Mouse (Mus musculus): ENCODE data around the gene Mbip.

The Mbip gene

DNA sequence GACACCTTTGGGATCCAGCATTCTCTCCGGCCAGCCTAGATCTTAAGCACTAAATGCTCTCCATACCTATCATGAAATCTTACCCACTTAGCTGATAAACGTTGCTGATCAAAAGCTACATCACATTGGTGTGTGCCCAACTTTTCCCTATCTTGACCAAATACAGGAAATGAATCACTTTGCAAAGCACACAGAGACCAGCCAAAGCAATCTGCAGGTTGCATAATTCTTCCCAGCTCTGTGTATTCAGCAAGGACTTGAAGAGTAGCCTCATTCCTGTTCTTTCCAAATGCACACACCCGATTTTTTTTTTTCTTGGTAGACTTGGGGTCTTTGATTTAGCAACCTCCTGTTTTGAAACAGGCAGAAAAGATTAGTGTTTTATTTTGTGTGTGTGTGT lies 57.1 kb downstream of the Mbip start:
- DNase-seq (ENCODE audit: low spot score): no peak

DNA sequence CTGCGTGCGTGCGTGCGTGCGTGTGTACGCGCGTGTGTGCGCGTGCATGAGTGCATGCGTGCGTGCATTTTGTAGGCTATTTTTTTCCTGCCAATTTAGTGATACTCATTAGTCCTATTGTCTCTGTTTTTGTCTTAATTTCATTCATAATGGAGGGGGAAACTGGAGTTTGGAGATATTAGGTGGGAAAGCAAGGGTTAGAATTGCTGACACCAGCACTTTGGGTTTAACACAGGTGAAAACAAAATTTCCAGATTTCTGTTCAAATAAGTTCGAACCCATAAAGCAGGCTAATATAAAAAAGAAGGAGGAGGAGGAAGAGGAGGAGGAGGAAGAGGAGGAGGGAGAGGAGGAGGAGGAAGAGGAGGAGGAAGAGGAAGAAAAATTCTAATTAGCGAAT lies 58.9 kb downstream of the Mbip start:
- DNase-seq (ENCODE audit: low spot score): no peak

DNA sequence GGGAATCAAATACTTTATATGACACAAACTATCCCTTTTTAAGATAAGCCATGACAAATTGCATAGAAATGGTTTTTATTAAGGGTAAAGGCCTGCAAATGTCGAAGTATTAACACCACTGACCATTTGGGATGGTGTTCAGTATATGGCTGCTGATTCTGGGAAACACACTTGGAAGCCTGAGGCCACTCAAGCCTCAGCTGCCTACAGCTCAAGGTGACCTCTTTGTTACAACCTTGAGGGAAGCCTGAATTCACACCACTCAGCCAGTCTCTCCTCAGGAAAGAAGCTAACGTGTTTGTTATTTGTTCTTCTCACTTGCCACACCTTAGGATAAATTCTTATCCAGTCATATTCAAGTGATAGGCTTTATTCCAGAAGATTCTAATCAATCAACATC lies 61.5 kb downstream of the Mbip start:
- no peak for DNase-seq (ENCODE audit: low spot score)

DNA sequence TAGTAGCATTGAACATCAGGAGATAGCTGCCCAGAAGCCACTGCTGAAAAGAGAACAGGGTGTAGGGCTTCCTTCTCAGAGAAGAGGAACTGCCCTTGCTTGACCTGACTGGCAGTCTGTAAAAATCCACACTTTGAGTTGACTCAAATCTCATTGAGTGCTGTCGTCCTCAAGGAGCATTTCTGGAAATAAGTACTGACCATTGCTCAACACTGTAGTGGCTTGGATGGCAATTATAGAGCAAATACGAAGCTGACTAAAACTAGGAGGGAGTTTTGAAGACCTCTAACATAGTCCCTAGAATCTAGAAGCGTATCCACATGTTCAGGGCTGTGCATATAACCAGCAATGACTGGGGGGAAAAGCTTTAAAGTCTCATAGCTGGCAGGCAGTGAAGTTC lies 64.0 kb downstream of the Mbip start:
- no peak for DNase-seq (ENCODE audit: low spot score)

All from MN1 (cell line).